Mouse (Mus musculus): ENCODE results near the gene Nup107.
"Not testable (repeated sequence)": the region's sequence is repeated elsewhere in the genome, so short reads cannot be mapped to it uniquely, and the experiment has no call there.

The Nup107 gene

GRCm38 (mm10) chr10:117765116-117765894, 27.2 kb downstream of the Nup107 start:
- DNase-seq (ENCODE audit: low spot score in 2 of 2): no peak

- no peak for DNase-seq (ENCODE audit: low spot score in 2 of 2)
Measured at GRCm38 (mm10) chr10:117764598-117764997, 27.9 kb downstream of the Nup107 start.

- DNase-seq (ENCODE audit: low spot score in 2 of 2): no peak
Measured at GRCm38 (mm10) chr10:117763588-117764190, 28.8 kb downstream of the Nup107 start.

- DNase-seq (ENCODE audit: low spot score in 2 of 2): no peak
Measured at GRCm38 (mm10) chr10:117762966-117763365, 29.5 kb downstream of the Nup107 start.

GRCm38 (mm10) chr10:117762281-117762830, 30.1 kb downstream of the Nup107 start:
- DNase-seq (ENCODE audit: low spot score in 2 of 2): no peak

GRCm38 (mm10) chr10:117761551-117761950, 31.0 kb downstream of the Nup107 start:
- no peak for DNase-seq (ENCODE audit: low spot score in 2 of 2)

GRCm38 (mm10) chr10:117760831-117761335, 31.6 kb downstream of the Nup107 start:
- no peak for DNase-seq (ENCODE audit: low spot score in 2 of 2)

GRCm38 (mm10) chr10:117759844-117760630, 32.5 kb downstream of the Nup107 start:
- no peak for DNase-seq (ENCODE audit: low spot score in 2 of 2)

GRCm38 (mm10) chr10:117758749-117759727, 33.5 kb downstream of the Nup107 start:
- DNase-seq (ENCODE audit: low spot score in 2 of 2): no peak

- not testable (repeated sequence) for DNase-seq (ENCODE audit: low spot score in 2 of 2)
Measured at GRCm38 (mm10) chr10:117758344-117758743, 34.2 kb downstream of the Nup107 start.

GRCm38 (mm10) chr10:117757796-117758342, 34.6 kb downstream of the Nup107 start:
- no peak for DNase-seq (ENCODE audit: low spot score in 2 of 2)

- no peak for DNase-seq (ENCODE audit: low spot score in 2 of 2)
Measured at GRCm38 (mm10) chr10:117757259-117757658, 35.2 kb downstream of the Nup107 start.

GRCm38 (mm10) chr10:117756784-117757183, 35.7 kb downstream of the Nup107 start:
- no peak for DNase-seq (ENCODE audit: low spot score in 2 of 2)

GRCm38 (mm10) chr10:117755799-117756467, 36.6 kb downstream of the Nup107 start:
- no peak for DNase-seq (ENCODE audit: low spot score in 2 of 2)

- DNase-seq (ENCODE audit: low spot score in 2 of 2): no peak
Measured at GRCm38 (mm10) chr10:117755086-117755798, 37.3 kb downstream of the Nup107 start.

GRCm38 (mm10) chr10:117754609-117754940, 37.9 kb downstream of the Nup107 start:
- no peak for DNase-seq (ENCODE audit: low spot score in 2 of 2)

- DNase-seq (ENCODE audit: low spot score in 2 of 2): no peak
Measured at GRCm38 (mm10) chr10:117753711-117754608, 38.5 kb downstream of the Nup107 start.

All from right cerebral cortex, adult 2 months (tissue).